Mouse (Mus musculus) thymus, postnatal 25 days (tissue): Measurements from ENCODE around the gene H2-Q10.
"Not testable (repeated sequence)": the region's sequence is repeated elsewhere in the genome, so short reads cannot be mapped to it uniquely, and the experiment has no call there.

Experiments used
- DNase-seq: peaks from one replicate; pipeline ENCODE4 v3.0.0; 2022

The H2-Q10 gene

DNA sequence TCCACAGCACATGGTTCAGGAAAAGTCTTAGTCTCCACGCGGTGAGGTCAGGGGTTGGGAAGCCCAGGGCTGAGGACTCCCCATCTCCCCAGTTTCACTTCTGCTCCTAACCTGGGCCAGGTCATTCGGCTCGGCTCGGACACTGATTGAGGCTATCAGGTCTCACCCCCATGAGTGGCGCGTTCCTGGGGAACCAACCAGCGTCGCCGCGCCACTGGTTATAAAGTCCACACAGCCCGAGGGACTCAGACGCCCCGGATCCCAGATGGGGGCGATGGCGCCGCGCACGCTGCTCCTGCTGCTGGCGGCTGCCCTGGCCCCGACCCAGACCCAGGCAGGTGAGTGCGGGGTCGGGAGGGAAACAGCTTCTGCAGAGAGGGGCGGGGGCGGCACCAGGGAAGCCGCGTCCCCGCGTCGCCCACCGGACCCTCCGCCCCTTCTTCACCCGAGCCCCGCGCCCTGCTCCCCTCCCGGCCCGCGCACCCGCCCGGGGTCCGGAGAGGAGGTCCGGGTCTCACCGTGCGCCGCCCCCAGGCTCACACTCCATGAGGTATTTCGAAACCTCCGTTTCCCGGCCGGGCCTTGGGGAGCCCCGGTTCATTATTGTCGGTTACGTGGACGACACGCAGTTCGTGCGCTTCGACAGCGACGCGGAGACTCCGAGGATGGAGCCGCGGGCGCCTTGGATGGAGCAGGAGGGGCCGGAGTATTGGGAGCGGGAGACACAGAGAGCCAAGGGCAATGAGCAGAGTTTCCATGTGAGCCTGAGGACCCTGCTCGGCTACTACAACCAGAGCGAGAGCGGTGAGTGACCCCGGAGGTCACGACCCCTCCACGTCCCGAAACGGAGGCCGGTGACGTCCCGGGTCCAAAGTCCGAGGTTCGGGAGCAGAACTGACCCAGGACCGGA lies at the start of gene H2-Q10:
Gene H2-Q10, plus strand, starts transcription at position 248 of the 910 bp plus-strand sequence.
- DNase-seq = no peak

DNA sequence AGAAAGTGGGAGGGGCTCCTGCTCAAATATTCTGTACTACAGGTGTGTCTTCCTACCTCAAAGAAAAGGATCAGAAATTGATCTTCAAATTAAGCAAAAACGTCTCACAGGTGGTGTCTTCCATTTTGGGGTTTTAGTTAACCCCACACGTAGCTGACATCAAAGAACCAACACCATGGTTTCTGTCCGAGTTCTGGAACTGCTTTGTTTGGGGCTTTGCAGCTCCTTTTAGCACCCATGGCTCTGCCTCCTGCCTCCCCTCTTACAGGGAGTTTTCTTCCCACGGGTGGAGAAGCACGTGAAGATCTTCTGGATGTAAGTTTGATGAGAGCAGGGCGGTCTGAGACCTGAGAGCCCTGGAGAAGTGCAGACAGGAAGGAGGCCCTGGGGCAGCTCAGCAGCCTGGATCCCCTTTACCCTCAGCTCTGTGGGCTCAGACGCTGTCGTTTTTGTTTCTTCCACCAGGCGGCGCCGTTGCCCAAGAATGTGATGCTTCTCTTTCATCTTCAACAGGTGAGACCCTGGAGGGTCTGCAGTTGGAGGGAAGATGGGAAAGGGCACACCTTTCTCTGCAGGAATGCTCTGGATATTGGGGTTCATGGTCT lies 49.6 kb upstream of the H2-Q10 start:
- DNase-seq = peak; percentile 63

DNA sequence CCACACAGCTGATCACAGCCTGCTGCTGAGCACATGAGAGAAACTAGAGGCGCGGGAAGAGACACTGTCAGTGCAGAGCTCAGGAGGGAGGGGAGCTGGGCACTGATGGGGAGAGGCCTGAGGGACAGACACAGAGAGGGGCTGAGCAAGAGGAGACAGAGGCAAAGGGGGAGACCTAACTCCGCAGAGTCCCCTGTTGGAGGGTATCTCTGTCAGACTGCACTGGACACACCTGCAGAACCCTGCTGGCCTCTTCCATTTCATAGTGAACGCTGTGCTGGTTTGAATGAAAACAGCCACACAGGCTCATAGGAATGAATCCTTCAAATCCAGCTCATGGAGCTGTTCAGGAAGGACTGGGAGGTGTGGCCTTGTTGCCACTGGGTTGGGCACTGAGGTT lies 48.6 kb upstream of the H2-Q10 start:
- not testable (repeated sequence) for DNase-seq

DNA sequence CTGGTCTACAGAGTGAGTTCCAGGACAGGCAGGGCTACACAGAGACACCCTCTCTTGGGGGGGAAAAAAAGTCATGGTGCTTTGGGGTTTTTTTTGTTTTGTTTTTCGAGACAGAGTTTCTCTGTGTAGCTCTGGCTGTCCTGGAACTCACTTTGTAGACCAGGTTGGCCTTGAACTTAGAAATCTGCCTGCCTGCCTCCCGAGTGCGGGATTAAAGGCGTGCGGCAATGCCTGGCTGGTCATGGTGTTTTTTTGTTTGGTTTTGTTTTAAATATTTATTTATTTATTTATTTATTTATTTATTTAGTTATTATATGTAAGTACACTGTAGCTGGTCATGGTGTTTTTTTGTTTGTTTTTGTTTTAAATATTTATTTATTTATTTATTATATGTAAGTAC lies 47.5 kb upstream of the H2-Q10 start:
- not testable (repeated sequence) for DNase-seq

DNA sequence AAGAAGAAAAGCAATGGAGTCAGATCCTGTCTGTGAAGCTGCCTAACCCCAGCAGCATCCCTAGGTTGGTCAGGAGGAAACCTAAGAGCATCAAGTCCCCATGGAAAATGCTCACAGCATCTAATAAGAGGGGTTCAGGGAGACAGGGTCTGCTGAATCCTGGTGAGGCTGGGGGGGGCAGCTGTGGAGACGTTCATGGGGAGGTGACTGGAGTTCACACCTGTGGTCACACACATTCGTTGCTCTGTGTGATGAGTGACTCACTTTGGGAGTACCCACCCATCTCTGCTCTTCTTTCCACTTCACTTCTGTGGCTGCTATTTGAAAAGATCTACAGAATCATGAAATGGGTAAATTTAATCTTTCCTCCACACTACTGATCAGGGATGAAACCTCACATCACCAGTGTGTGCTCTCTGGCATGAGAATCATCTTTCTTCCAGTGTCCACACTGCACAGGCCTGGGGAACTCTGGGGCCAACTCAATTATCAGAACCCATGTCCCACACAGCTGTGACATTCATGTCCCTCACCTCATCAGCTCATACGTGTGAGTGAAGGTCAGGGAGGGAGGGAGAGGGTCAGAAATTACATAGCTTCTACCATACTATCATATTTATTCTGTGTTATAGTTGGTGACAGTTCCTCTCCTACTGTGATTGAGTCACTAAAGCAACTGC lies 46.6 kb upstream of the H2-Q10 start:
- not testable (repeated sequence) for DNase-seq

DNA sequence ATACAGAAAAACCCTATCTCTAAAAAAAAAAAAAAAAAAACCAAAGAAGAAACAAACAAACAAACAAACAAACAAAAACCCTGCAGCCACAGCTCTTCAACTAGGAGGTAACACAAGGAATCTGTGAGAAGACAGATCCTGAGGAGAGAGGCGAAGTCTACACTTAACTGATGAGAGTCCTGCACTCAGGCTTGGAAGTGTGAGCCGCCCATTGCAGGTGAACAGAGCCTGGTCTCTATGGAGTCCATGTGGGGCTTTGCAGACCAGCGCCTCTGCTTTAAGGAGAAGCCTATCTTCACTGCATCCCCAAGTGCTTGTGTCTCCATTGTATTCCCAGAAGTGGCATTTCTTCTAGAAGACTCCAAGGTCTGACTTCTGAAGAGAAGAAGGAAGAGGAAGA lies 45.8 kb upstream of the H2-Q10 start:
- DNase-seq = not testable (repeated sequence)

DNA sequence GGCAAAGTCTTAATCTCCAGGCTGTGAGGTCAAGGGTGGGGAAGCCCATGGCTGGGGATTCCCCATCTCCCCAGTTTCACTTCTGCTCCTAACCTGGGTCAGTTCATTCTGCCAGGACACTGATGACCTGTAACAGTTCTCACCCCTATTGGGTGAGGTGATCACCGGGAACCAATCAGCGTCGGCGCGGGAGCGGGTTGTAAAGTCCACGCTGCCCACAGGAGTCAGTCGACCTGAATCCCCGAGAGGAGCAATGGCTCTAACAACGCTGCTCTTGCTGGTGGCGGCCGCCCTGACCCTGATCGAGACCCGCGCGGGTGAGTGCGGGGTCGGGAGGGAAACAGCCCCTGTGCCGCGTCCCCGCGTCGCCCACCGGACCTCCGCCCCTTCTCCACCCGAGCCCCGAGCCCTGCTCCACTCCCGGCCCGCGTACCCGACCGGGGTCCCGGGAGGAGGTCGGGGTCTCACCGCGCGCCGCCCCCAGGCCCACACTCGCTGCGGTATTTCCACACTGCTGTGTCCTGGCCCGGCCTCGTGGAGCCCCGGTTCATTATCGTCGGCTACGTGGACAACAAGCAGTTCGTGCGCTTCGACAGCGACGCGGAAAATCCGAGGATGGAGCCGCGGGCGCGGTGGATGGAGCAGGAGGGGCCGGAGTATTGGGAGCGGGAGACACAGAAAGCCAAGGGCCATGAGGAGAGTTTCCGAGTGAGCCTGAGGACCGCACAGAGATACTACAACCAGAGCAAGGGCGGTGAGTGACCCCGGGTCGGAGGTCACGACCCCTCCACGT lies 45.1 kb upstream of the H2-Q10 start, which contains the start of gene H2-Q6:
Gene H2-Q6, plus strand, starts transcription at position 227 of the 793 bp plus-strand sequence.
- peak; percentile 22 for DNase-seq

DNA sequence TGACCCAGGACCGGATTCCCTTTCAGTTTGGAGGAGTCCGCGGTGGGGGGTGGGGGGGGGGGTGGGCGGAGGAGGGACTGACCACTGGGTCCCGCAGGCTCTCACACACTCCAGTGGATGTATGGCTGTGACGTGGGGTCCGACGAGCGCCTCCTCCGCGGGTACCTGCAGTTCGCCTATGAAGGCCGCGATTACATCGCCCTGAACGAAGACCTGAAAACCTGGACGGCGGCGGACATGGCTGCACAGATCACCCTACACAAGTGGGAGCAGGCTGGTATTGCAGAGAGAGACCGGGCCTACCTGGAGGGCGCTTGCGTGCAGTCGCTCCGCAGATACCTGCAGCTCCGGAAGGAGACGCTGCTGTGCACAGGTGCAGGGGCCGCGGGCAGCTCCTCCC lies 44.4 kb upstream of the H2-Q10 start:
- peak; percentile 22 for DNase-seq

DNA sequence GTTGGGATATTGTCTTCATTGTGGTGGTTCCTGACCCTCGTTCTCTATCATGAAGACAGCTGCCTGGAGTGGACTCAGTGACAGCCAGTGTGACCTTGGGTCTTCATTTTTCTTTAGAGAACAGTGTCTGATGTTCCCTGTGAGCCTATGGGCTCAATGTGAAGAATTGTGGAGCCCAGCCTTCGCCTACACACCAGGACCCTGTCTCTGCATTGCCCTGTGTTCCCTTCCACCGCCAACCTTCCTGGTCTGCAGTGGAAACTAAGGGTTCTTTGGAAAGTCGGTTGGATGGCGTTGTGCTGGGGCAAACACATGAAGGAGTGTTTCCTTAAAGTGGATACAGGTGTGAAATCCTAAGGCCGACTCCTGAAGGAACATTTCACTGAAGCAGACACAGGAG lies 41.0 kb upstream of the H2-Q10 start:
- not testable (repeated sequence) for DNase-seq

DNA sequence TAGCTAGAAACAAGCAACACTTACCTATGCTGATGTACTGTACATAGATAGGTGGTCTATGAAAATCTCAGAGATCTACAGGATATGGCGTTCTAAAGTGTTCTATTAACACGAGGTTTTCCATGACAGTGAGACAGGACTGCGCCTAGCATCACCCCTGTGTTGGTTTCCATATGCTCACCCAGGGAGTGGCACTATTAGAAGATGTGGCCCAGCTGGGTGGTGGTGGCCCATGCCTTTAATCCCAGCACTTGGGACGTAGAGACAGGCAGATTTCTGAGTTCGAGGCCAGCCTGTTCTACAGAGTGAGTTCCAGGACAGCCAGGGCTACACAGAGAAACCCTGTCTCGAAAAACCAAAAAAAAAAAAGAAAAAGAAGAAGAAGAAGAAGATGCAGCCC lies 39.2 kb upstream of the H2-Q10 start:
- not testable (repeated sequence) for DNase-seq

DNA sequence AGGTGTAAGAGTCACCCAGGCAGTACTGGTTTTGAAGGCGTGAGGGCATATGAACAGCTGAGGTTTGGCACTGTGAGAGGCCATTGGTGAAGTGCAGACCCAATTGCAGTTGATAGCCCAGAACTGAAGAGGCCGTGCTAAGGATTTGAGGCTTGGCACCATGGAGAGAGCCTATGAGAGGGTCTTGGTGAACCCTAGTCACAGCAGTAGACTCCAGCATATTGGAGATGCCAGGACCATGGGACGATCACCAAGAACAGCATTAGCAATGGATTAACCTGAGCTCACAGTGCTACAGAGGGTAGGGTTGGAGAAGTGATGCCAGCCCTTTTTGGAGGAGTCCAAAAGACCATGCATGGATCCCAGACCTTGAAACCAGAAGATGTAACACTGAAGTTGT lies 37.7 kb upstream of the H2-Q10 start:
- not testable (repeated sequence) for DNase-seq

DNA sequence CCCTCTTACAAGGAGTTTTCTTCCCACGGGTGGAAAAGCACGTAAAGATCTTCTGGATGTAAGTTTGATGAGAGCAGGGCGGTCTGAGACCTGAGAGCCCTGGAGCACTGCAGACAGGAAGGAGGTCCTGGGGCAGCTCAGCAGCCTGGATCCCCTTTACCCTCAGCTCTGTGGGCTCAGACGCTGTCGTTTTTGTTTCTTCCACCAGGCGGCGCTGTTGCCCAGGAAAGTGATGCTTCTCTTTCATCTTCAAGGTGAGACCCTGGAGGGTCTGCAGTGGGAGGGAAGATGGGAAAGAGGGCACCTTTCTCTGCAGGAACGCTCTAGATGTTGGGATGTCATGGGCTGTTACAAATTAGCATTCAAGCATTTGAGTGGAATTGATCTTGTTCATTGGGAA lies 35.1 kb upstream of the H2-Q10 start:
- peak; percentile 39 for DNase-seq

DNA sequence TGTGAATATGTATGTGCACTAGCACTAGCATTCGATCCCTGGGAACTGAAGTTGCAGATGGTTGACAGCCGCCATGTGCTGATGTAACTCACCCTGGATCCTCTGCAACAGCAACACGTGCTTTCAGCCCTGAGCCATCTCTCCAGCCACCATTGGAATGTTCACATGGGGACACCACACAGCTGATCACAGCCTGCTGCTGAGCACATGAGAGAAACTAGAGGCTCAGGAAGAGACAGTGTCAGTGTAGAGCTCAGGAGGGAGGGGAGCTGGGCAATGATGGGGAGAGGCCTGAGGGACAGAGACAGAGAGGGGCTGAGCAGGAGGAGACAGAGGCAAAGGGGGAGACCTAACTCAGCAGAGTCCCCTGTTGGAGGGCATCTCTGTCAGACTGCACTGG lies 34.3 kb upstream of the H2-Q10 start:
- not testable (repeated sequence) for DNase-seq

DNA sequence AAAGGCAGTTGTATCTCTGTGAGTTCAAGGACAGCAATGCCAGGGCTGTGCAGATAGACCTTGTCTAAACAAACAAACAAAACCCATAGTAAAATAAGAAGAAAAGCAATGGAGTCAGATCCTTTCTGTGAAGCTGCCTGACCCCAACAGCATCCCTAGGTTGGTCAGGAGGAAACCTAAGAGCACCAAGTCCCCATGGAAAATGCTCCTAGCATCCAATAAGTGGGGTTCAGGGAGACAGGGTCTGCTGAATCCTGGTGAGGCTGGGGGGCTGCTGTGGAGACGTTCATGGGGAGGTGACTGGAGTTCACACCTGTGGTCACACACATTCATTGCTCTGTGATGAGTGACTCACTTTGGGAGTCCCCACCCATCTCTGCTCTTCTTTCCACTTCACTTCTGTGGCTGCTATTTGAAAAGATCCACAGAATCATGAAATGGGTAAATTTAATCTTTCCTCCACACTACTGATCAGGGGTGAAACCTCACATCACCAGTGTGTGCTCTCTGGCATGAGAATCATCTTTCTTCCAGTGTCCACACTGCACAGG lies 32.4 kb upstream of the H2-Q10 start:
- not testable (repeated sequence) for DNase-seq

DNA sequence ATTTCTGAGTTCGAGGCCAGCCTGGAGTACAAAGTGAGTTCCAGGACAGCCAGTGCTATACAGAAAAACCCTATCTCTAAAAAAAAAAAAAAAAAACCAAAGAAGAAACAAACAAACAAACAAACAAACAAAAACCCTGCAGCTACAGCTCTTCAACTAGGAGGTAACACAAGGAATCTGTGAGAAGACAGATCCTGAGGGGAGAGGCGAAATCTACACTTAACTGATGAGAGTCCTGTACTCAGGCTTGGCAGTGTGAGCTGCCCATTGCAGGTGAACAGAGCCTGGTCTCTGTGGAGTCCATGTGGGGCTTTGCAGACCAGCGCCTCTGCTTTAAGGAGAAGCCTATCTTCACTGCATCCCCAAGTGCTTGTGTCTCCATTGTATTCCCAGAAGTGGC lies 31.5 kb upstream of the H2-Q10 start:
- not testable (repeated sequence) for DNase-seq

DNA sequence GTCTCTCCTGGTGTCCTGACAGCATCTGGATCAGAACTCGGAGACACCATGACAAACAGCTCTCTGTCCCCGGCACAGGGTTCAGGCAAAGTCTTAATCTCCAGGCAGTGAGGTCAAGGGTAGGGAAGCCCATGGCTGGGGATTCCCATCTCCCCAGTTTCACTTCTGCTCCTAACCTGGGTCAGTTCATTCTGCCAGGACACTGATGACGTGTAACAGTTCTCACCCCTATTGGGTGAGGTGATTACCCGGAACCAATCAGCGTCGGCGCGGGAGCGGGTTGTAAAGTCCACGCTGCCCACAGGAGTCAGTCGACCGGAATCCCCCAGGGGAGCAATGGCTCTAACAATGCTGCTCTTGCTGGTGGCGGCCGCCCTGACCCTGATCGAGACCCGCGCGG lies 31.0 kb upstream of the H2-Q10 start, which contains the start of gene H2-Q7:
Gene H2-Q7, plus strand, starts transcription at position 271 of the 400 bp plus-strand sequence.
- peak; percentile 59 for DNase-seq

DNA sequence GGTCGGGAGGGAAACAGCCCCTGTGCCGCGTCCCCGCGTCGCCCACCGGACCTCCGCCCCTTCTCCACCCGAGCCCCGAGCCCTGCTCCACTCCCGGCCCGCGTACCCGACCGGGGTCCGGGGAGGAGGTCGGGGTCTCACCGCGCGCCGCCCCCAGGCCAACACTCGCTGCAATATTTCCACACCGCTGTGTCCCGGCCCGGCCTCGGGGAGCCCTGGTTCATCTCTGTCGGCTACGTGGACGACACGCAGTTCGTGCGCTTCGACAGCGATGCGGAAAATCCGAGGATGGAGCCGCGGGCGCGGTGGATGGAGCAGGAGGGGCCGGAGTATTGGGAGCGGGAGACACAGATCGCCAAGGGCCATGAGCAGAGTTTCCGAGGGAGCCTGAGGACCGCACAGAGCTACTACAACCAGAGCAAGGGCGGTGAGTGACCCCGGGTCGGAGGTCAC lies 30.6 kb upstream of the H2-Q10 start:
- not testable (repeated sequence) for DNase-seq

DNA sequence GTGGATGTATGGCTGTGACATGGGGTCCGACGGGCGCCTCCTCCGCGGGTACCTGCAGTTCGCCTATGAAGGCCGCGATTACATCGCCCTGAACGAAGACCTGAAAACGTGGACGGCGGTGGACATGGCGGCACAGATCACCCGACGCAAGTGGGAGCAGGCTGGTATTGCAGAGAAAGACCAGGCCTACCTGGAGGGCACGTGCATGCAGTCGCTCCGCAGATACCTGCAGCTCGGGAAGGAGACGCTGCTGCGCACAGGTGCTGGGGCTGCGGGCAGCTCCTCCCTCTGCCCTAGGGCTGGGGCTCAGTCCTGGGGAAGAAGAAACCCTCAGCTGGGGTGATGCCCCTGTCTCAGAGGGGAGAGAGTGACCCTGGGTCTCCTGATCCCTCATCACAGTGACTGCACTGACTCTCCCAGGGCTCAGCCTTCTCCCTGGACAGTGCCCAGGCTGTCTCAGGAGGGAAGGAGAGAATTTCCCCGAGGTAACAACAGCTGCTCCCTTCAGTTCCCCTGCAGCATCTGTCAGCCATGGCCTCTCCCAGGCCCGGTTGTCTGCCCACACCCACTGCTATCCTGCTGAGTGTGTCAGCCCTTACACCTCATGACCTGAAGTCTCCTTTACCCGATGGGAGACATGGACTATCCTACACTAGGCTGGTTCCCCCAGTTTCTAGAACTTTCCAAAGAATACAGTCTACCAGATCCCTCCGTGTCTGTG lies 29.8 kb upstream of the H2-Q10 start:
- DNase-seq = not testable (repeated sequence)

DNA sequence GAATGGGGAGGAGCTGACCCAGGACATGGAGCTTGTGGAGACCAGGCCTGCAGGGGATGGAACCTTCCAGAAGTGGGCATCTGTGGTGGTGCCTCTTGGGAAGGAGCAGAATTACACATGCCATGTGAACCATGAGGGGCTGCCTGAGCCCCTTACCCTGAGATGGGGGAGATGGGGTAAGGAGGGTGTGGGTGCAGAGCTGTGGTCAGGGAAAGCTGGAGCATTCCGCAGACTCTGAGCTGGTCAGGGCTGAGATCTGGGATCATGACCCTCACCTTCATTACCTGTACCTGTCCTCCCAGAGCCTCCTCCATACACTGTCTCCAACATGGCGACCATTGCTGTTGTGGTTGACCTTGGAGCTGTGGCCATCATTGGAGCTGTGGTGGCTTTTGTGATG lies 27.5 kb upstream of the H2-Q10 start:
- not testable (repeated sequence) for DNase-seq

DNA sequence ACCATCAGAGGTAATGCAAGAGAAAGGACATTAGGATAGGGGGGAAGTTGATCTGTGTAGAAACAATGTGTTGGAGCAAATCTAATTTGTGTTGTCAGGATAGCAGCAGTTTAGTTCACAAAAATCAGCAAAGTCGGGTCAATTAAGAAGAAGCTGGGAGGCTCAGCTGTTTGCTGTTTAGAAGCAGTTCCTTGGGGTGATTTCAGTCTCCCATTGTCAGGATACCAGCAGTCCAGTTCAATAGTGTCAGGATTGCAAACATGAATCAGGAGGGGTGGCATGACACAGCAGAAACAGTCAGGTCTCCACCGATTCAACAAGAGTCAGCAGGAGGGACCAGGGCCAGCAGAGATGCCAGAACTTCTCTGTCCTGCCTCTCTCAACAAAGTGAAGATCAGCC lies 25.4 kb upstream of the H2-Q10 start:
- DNase-seq = not testable (repeated sequence)

DNA sequence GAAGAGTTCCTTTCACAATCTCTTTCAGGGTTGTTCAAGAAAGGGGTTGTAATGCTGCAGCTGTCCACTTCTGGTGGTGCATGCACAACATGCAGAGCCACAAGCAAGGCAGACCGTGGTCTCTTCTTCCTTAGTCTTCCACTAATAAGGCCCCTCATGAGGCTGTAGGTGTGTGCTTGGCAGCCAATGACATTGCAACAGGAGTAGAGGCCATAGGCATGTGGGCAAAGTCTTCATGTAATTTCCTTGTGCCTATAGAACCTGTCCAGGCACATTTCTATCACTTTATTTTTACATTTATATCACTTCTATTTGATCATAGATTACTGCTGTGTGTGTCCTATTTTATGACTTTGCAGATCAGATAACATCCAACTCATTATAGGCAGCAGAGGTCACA lies 11.6 kb upstream of the H2-Q10 start:
- not testable (repeated sequence) for DNase-seq
